Mouse (Mus musculus) kidney, postnatal 36 days (tissue): ENCODE measurements at regions not wholly inside any gene's neighbourhood (a gene's known extent, or its start where the extent isn't known, plus 50 kb on each side); places are given as distances from the start of the nearest gene placed in this dataset.
"Not testable (repeated sequence)": the region's sequence is repeated elsewhere in the genome, so short reads cannot be mapped to it uniquely, and the experiment has no call there.

Experiments used
- DNase-seq, 2 experiments: peaks; one replicate each; pipeline ENCODE4 v3.0.0; 2021 to 2022; ENCODE audit warnings: mixed read lengths in 2 of 2

DNA sequence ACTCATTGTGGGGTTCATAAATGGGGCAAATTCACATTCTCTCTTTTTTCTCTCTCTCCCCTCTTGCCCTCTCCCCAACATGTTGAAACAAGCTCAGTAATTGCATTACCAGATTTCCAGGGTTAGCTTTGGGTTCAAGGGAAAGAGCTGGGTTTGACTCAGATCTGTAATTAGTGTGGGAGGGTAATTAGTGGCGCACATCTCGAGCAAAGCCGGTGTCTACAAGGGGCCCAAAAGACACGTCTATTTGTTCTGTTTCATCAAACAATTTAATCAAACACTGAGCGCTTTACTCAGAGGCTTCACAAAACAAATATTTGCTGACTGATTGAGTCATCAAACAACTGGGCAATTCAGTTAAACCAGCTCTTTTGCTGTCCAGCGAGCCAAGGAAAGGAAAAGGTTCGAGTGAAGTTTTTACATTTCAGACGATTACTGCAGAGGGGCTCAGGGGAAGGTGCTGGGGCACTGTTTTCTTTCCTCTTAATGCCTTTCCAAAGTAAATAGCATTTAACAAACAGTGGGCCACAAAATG is 193.6 kb upstream of the Six2 start:
- no peak for DNase-seq

DNA sequence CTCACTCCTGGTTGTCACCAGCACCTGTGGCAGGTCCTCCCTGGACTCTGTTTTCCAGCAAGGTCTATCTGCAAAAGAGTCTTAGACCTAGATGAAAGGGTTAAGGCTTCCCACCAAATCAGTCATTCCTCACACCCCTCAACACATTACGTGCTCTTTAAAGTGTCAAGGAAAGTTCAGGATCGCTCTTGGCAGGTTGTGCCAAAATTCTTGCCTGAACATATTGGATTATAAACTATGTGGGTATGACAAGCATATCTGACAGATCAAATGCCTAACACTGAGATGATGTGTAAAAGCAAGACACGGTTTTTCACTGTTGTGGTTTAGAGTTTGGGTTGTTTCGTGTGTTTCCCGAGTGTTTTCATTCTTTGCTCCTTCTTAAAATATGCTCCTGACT is 193.0 kb upstream of the Six2 start:
- no peak for DNase-seq

DNA sequence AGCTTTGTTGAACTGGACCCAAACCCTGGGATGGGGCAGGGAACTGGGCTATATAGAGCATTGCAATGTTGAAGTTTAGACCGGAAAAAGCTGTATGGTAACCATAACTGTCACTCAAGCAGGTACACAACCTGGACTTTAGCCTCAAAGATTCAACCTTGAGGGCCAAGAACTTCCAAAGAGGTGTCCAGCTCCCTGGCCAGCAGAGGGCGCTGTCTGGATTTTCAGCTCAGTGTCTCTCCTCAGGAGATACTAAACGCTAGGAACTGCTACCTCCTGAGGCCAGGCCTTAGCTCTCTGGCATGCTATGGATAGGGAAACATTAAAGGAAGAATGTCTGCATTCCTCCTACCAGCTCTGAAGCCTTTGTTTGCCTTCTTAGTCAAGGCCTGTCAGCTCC is 189.4 kb upstream of the Six2 start:
- DNase-seq: peak; percentile 27 to 77

DNA sequence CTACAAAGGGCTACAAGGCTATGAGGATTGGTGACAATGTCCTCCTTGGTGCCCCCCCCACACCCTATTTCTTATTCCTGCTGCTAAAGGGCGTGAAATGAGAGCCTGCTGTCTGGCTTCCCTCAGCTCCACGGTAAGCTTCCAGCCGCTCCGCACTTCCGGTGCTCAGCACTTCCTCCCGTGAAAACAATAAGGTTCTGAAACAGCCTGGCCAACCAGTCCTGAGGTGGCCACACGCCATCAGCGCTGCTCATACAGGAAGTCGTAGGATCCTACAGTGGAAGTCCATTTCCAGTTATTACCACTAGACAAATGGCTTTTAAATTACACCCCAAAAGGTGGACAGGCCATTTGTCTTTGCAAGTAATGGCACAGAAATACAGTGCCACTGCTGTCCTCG is 188.8 kb upstream of the Six2 start:
- DNase-seq: peak in 1 of 2 experiments; percentile 28

- no peak for DNase-seq
These were observed 185.9 kb upstream of the Six2 start for GRCm38 (mm10) chr17:85873853-85874586.

DNA sequence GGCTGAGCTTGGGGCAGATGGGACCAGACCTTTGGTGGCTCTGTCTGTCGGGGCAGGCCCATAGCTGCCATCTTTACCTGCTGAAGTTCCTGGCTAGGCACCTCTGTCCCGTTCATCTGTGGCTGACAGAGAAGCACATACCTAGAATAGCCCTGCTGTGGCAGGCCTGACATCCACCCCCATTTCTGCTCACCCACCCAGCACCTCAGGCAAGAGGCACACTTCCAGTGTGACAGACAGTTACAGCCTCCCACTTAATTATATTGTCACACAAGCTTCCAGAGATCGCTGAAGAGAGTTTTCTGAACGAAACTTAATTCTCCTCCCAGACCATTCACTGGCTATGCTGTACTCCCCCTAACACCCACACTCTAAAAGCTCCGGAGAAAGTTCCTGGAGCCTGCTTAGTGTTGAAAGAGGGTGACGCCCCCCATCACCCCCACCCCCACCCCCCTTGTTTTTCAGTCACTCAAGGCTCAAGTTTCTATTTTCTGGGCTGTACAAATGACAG is 184.9 kb upstream of the Six2 start:
- no peak for DNase-seq

DNA sequence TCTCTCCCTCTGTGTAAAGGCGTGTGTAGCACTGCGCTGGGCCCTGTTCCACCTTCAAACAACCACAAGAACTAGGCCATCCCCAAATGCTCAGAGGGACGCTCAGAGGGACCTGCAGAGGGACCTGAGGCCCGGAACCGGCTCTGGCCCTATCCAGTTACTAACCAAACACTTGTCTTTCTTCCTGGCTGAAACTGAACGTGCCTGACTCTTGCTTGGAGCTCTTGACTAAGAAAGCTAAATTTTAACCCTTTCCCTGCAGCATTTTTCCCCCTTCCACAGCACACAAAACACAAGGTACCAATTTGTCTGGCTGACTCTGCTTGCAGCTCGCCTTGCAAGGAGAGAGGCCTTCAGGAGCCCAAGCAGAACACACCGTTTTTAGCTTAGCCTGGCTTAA is 182.3 kb upstream of the Six2 start:
- no peak for DNase-seq

GRCm38 (mm10) chr17:85869179-85869578 is 181.1 kb upstream of the Six2 start:
- DNase-seq: no peak

- DNase-seq: peak; percentile 54 to 56
These were observed 180.0 kb upstream of the Six2 start for GRCm38 (mm10) chr17:85867945-85868616.

- no peak for DNase-seq
These were observed 178.5 kb upstream of the Six2 start for GRCm38 (mm10) chr17:85866581-85866980.

DNA sequence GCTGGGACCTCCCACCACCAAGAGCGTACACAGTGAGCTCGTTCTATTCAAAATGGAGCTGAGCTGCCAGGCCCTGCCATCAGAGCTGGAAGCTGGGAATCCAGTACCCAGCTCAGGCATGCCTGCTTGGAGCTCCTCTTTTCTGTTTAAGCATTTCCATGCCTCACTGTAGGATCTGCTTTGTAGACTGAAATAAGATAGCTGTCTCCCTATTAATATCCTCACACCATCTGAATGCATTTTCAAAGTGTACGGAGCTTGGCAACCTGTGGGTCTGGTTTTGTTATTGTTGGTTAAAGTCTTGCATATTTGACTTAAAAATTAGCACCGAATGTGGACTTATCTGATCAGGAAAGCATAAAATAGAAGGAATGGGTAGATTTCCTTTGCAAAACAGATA is 177.9 kb upstream of the Six2 start:
- no peak for DNase-seq

DNA sequence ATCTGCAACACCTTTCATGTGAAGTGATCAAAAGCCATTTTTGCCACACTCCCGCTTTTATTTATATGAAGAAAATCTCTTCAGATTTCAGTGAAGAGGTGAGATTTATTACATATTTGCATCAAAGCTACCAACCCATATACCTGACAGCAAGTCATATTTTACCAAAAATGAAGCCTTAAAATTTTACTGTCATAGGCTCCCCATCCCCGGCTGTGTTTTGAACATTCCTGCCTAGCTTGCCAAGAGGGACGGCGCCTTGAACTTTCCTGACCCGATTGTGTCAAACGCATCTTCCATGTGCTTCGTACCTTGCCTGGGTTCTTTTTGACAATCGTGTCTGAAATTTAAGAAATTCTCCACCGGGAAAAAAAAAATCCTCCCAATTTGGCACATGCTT is 173.3 kb upstream of the Six2 start:
- DNase-seq: no peak

GRCm38 (mm10) chr17:85860797-85861196 is 172.7 kb upstream of the Six2 start:
- no peak for DNase-seq

GRCm38 (mm10) chr17:85859926-85860707 is 172.0 kb upstream of the Six2 start:
- DNase-seq: no peak

DNA sequence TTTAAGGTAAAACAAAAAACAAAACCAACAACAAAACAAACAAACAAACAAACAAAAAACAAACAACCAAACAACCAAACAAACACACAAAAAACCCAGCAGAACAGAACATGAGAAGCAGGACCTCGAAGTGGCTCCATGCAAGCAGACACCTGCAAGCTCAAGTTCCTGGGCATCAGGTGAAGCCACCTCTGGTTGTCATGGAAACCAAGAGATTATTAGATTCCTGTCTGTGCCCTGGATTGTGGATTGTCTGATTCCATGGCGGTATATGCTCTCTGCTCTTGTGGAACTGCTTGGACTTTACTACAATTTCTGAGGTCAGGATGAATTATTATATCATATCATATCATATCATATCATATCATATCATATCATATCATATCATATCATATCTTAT is 170.4 kb upstream of the Six2 start:
- DNase-seq: no peak

GRCm38 (mm10) chr17:85857705-85858472 is 169.8 kb upstream of the Six2 start:
- DNase-seq: peak; percentile 54

GRCm38 (mm10) chr17:85856894-85857293 is 168.8 kb upstream of the Six2 start:
- DNase-seq: not testable (repeated sequence)

DNA sequence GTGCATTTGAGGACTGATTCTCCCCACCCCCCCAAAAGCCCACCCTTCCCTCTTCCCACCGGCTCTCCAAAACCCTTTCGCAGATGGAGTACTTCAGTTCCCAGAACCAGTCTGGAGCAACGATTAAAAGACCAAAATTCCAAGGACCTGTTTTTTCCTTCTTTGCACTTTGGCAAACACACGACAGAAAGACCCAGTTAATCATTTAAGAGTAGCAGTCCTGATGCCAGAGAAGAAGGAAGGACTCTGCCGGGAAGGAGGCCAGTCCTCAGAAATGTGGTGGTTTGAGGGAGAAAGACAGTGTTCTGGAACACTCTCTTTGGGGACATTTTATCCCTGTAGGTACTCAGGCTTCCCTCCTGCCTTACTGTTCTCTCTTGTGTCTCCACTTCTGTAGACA is 165.1 kb upstream of the Six2 start:
- peak; percentile 47 to 62 for DNase-seq

DNA sequence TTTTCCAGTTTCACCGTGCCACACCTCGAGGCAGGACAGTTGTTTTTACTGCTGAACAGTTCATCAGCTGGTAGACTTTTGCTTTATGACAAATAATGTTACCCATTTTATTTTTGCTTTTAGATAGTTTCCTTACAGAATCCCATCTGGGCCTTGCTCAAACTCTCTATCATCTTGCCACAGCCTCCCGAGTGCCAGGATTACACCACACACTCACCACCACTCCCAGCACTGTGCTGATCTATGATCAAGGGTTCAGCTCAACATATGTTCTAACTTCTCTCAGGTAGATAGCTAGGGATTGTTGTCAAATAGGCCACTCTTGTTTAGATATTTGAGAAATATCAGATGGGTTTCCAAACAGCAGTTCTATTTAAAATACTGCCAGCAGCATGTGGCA is 160.5 kb upstream of the Six2 start:
- no peak for DNase-seq

GRCm38 (mm10) chr17:85847756-85848155 is 159.7 kb upstream of the Six2 start:
- DNase-seq: no peak

GRCm38 (mm10) chr17:85845059-85845458 is 157.0 kb upstream of the Six2 start:
- DNase-seq: no peak

- DNase-seq: no peak
These were observed 156.4 kb upstream of the Six2 start for GRCm38 (mm10) chr17:85844486-85844885.

DNA sequence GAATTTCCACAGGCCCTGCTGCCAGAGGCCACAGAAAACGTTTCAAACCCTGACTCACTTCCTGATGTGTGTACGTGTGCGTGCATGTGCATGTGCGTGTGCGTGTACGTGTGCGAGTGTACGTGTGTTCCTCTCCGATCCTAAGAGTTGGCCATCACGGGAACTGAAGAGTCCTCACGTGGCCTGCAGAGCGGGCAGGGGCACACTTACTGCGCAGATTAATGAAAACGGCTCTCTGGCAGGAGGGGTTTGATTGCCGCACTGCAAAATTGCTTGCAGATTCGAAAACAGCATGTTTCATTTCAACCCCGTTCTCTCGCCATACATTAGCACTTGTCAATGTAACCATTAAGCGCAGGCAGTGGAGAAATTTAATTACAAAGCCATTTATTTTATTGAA is 135.0 kb upstream of the Six2 start:
- DNase-seq: no peak
